Mouse (Mus musculus) WW6 (cell line): ENCODE measurements around the gene Zfp750.

Experiments used
- DNase-seq: peaks from one replicate; pipeline ENCODE4 v3.0.0-alpha.2; 2013; ENCODE audit warnings: low read depth, low spot score

Gene Zfp750

GRCm38 (mm10) chr11:121475699-121476415, 43.3 kb downstream of the Zfp750 start:
- peak; percentile 39 for DNase-seq

DNA sequence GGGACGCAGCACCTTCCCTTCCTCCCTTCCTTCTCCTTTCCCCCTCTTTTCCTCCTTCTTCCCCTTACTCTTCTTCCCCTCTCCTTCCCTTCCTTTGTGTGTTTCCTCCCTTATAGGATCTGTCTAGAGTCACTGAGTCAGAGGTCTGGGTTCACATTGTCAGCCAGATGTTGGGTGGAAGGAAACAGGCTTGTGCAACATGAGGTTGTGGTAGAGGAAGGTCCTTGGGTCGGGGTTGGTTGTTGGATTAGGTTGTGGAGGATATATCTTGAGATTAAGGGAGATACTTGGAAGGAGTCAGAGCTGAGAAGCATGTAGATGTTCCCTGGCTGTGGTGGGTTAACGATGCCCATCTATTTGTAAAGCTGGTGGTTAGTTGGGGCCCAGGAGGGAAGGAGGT, 44.3 kb downstream of the Zfp750 start:
- DNase-seq, result no peak

GRCm38 (mm10) chr11:121467408-121467807, 51.7 kb downstream of the Zfp750 start:
- no peak for DNase-seq
